Mouse (Mus musculus) MN1 (cell line): ENCODE results near the gene Ccdc40.
"Not testable (repeated sequence)": the region's sequence is repeated elsewhere in the genome, so short reads cannot be mapped to it uniquely, and the experiment has no call there.

Experiments used
- DNase-seq: peaks from one replicate; pipeline ENCODE4 v3.0.0-alpha.2; 2016; ENCODE audit warnings: low spot score

Gene Ccdc40

GRCm38 (mm10) chr11:119237007-119237406, 8.6 kb downstream of the Ccdc40 start:
- DNase-seq, result peak; percentile 37

GRCm38 (mm10) chr11:119237568-119238304, 9.4 kb downstream of the Ccdc40 start:
- peak; percentile 86 for DNase-seq

GRCm38 (mm10) chr11:119238305-119238721, 9.9 kb downstream of the Ccdc40 start:
- peak; percentile 90 for DNase-seq

GRCm38 (mm10) chr11:119239480-119239879, 11.1 kb downstream of the Ccdc40 start:
- DNase-seq, result no peak

- not testable (repeated sequence) for DNase-seq
Measured at GRCm38 (mm10) chr11:119245543-119245942, 17.2 kb downstream of the Ccdc40 start.

GRCm38 (mm10) chr11:119249011-119249410, 20.6 kb downstream of the Ccdc40 start:
- DNase-seq, result peak; percentile 84

- no peak for DNase-seq
Measured at GRCm38 (mm10) chr11:119250998-119251397, 22.6 kb downstream of the Ccdc40 start.

GRCm38 (mm10) chr11:119252854-119253541, 24.6 kb downstream of the Ccdc40 start:
- DNase-seq, result no peak

- not testable (repeated sequence) for DNase-seq
Measured at GRCm38 (mm10) chr11:119256557-119256956, 28.2 kb downstream of the Ccdc40 start.

GRCm38 (mm10) chr11:119258216-119258571, 29.8 kb downstream of the Ccdc40 start:
- DNase-seq, result no peak

GRCm38 (mm10) chr11:119258572-119259322, 30.4 kb downstream of the Ccdc40 start:
- DNase-seq, result peak; percentile 75

GRCm38 (mm10) chr11:119259977-119260376, 31.6 kb downstream of the Ccdc40 start:
- no peak for DNase-seq

GRCm38 (mm10) chr11:119264413-119264812, 36.0 kb downstream of the Ccdc40 start:
- DNase-seq, result no peak

GRCm38 (mm10) chr11:119265811-119266210, 37.4 kb downstream of the Ccdc40 start:
- no peak for DNase-seq

- DNase-seq, result no peak
Measured at GRCm38 (mm10) chr11:119267241-119267674, 38.9 kb downstream of the Ccdc40 start.

GRCm38 (mm10) chr11:119267768-119268556, 39.6 kb downstream of the Ccdc40 start, which contains the start of gene Gaa:
Gene Gaa, plus strand, starts transcription at chr11:119267887.
- peak; percentile 95 for DNase-seq

GRCm38 (mm10) chr11:119268557-119269195, 40.3 kb downstream of the Ccdc40 start:
- peak; percentile 31 for DNase-seq

GRCm38 (mm10) chr11:119272492-119272891, 44.1 kb downstream of the Ccdc40 start:
- DNase-seq, result not testable (repeated sequence)

GRCm38 (mm10) chr11:119273186-119273930, 45.0 kb downstream of the Ccdc40 start:
- DNase-seq, result no peak

GRCm38 (mm10) chr11:119281030-119281429, 52.7 kb downstream of the Ccdc40 start:
- DNase-seq, result no peak
